Mouse (Mus musculus) left cerebral cortex, postnatal 14 days (tissue): ENCODE results near the gene Nrxn3. TPM values are rescaled to one million over a fixed set of nuclear protein-coding genes. Genes with fewer than 3 reads are reported as not detected.
A peak's percentile ranks its signal among the peaks of the same experiment; 100 is the strongest.

Experiments used
- DNase-seq, 2 experiments: peaks; one replicate each; pipeline ENCODE4 v3.0.0; 2021 to 2022; ENCODE audit warnings: low spot score in 2 of 2, mixed read lengths in 1 of 2
- intact Hi-C: fragments of 180-260 bp; cut with DNase I; formaldehyde crosslinking; loops from one replicate; pipeline ENCODE4 v1.15.1; 2025
- total RNA-seq, 2 experiments: library from RNA; stranded (reverse); gene quantifications; 2 replicates each; pipeline ENCODE4 v1.2.3; 2021

The Nrxn3 gene
- total RNA-seq, 2 experiments from 2014 or later, result 202 to 209 TPM

- intact Hi-C loops, result no loop called here
- DNase-seq, result no peak
Measured at GRCm38 (mm10) chr12:88897331-88897730, 174.7 kb downstream of the Nrxn3 start.

GRCm38 (mm10) chr12:88900014-88900727, 177.5 kb downstream of the Nrxn3 start:
- no peak for DNase-seq
- intact Hi-C loops, result no loop called here

GRCm38 (mm10) chr12:88900728-88901080, 178.0 kb downstream of the Nrxn3 start:
- no peak for DNase-seq
- intact Hi-C loops, result no loop called here

GRCm38 (mm10) chr12:88910761-88911160, 188.1 kb downstream of the Nrxn3 start:
- peak; percentile 27 to 36 for DNase-seq
- intact Hi-C loops, result no loop called here

GRCm38 (mm10) chr12:88916752-88917151, 194.1 kb downstream of the Nrxn3 start:
- intact Hi-C loops, result no loop called here
- DNase-seq, result no peak

- intact Hi-C loops, result no loop called here
- peak in 1 of 2 experiments; percentile 15 for DNase-seq
Measured at GRCm38 (mm10) chr12:88924896-88925295, 202.2 kb downstream of the Nrxn3 start.

GRCm38 (mm10) chr12:88926306-88926705, 203.6 kb downstream of the Nrxn3 start:
- intact Hi-C loops, result no loop called here
- no peak for DNase-seq

- intact Hi-C loops, result no loop called here
- DNase-seq, result no peak
Measured at GRCm38 (mm10) chr12:88931713-88932112, 209.0 kb downstream of the Nrxn3 start.

- DNase-seq, result peak in 1 of 2 experiments; percentile 13
- intact Hi-C loops, result no loop called here
Measured at GRCm38 (mm10) chr12:88939679-88940078, 217.0 kb downstream of the Nrxn3 start.

GRCm38 (mm10) chr12:88944967-88945366, 222.3 kb downstream of the Nrxn3 start:
- intact Hi-C loops, result no loop called here
- DNase-seq, result no peak

GRCm38 (mm10) chr12:88949870-88950269, 227.2 kb downstream of the Nrxn3 start:
- no peak for DNase-seq
- intact Hi-C loops, result no loop called here

- DNase-seq, result peak in 1 of 2 experiments; percentile 8
- intact Hi-C loops, result no loop called here
Measured at GRCm38 (mm10) chr12:88952937-88953600, 230.4 kb downstream of the Nrxn3 start.

GRCm38 (mm10) chr12:88953801-88954200, 231.1 kb downstream of the Nrxn3 start:
- peak in 1 of 2 experiments; percentile 25 for DNase-seq
- intact Hi-C loops, result no loop called here

- no peak for DNase-seq
- intact Hi-C loops, result no loop called here
Measured at GRCm38 (mm10) chr12:88957431-88957830, 234.8 kb downstream of the Nrxn3 start.

GRCm38 (mm10) chr12:88960817-88961216, 238.1 kb downstream of the Nrxn3 start:
- peak in 1 of 2 experiments; percentile 37 for DNase-seq
- intact Hi-C loops, result no loop called here

GRCm38 (mm10) chr12:88966329-88966728, 243.7 kb downstream of the Nrxn3 start:
- intact Hi-C loops, result no loop called here
- no peak for DNase-seq

GRCm38 (mm10) chr12:88976621-88977020, 253.9 kb downstream of the Nrxn3 start:
- intact Hi-C loops, result no loop called here
- no peak for DNase-seq

- DNase-seq, result no peak
- intact Hi-C loops, result loop anchor here (10.0 kb wide), 1 partner anchor 279 kb away; no protein-coding TSS in a partner anchor
Measured at GRCm38 (mm10) chr12:88983688-88984330, 261.1 kb downstream of the Nrxn3 start.

- intact Hi-C loops, result loop anchor here (10.0 kb wide), 1 partner anchor 280 kb away; no protein-coding TSS in a partner anchor
- DNase-seq, result no peak
Measured at GRCm38 (mm10) chr12:88984375-88984774, 261.7 kb downstream of the Nrxn3 start.

GRCm38 (mm10) chr12:88984804-88985203, 262.1 kb downstream of the Nrxn3 start:
- intact Hi-C loops, result loop anchor here (10.0 kb wide), 1 partner anchor 280 kb away; no protein-coding TSS in a partner anchor
- DNase-seq, result no peak
